Mouse (Mus musculus): ENCODE results near the gene Gpr162. TPM values are rescaled to one million over a fixed set of nuclear protein-coding genes. Genes with fewer than 3 reads are reported as not detected.
A peak's percentile ranks its signal among the peaks of the same experiment; 100 is the strongest.

The Gpr162 gene
- polyA plus RNA-seq, 1 experiment from 2014 or later: 0.45 TPM

- H3K27ac ChIP-seq (replicated peaks): peak overlapping the region; percentile 90
- peak overlapping the region; percentile 84 for H3K4me2 ChIP-seq (replicated peaks; ENCODE audit: low read depth)
- under 1% methylated on average over 38 of the region's 38 CpGs for WGBS
- H3K9ac ChIP-seq (ENCODE audit: low read length): peak overlapping the region; percentile 62
- peak; percentile 86 for ATAC-seq (ENCODE audit: low FRiP score, low TSS enrichment)
- DNase-seq (ENCODE audit: low spot score): peak; percentile 92
- no peaks in the 10 kb centered on the region for H3K9me3 ChIP-seq (ENCODE audit: control insufficient read depth, low read length)
- H3K36me3 ChIP-seq (ENCODE audit: control insufficient read depth, insufficient read depth, low read length): peaks cover 2% of the 10 kb centered on the region; the same call in 1 of the 2 replicates
- TF ChIP-seq CTCF (IDR thresholded peaks at IDR 0.05; ENCODE audit: low read depth): peak; percentile 43
- peak; percentile 30 for TF ChIP-seq EP300 (optimal IDR thresholded peaks at IDR 0.05)
- H3K4me3 ChIP-seq (ENCODE audit: low read depth, low read length): peak overlapping the region; percentile 66
- H3K4me1 ChIP-seq (replicated peaks; ENCODE audit: control insufficient read depth, insufficient read depth): 0 out of 2 replicates have a peak, but pooled peaks cover 2% of the 10 kb centered on the region
- no peaks in the 10 kb centered on the region for H3K27me3 ChIP-seq (ENCODE audit: control insufficient read depth, insufficient read depth, low read length)
Measured at GRCm38 (mm10) chr6:124829799-124830700, 33.7 kb downstream of the Gpr162 start.

- ATAC-seq (ENCODE audit: low FRiP score, low TSS enrichment) (peak; percentile 95), DNase-seq (ENCODE audit: low spot score) (peak; percentile 99)
- TF ChIP-seq EP300 (optimal IDR thresholded peaks at IDR 0.05) (no peak), CTCF (IDR thresholded peaks at IDR 0.05; ENCODE audit: low read depth) (peak; percentile 46)
- under 1% methylated on average over 55 of the region's 55 CpGs for WGBS
- H3K4me1 ChIP-seq (replicated peaks; ENCODE audit: control insufficient read depth, insufficient read depth): 0 out of 2 replicates have a peak, but pooled peaks cover 2% of the 10 kb centered on the region
- H3K4me2 ChIP-seq (replicated peaks; ENCODE audit: low read depth): peak within 1 kb of the TSS; percentile 84
- H3K27me3 ChIP-seq (ENCODE audit: control insufficient read depth, insufficient read depth, low read length): no peaks in the 10 kb centered on the region
- peak within 1 kb of the TSS; percentile 90 for H3K27ac ChIP-seq (replicated peaks)
- peaks cover 8% of the 10 kb centered on the region for H3K36me3 ChIP-seq (ENCODE audit: control insufficient read depth, insufficient read depth, low read length)
- peak within 1 kb of the TSS; percentile 66 for H3K9ac ChIP-seq (ENCODE audit: low read length)
- no peaks in the 10 kb centered on the region for H3K9me3 ChIP-seq (ENCODE audit: control insufficient read depth, low read length)
- peak within 1 kb of the TSS; percentile 66 for H3K4me3 ChIP-seq (ENCODE audit: low read depth, low read length)
Measured at GRCm38 (mm10) chr6:124828868-124829798, 34.6 kb downstream of the Gpr162 start, which contains the start of the genes Usp5 and Cdca3. Gene Usp5, minus strand, starts transcription at chr6:124829484. Gene Cdca3, plus strand, starts transcription at chr6:124829547.

GRCm38 (mm10) chr6:124828101-124828592 lies 35.6 kb downstream of the Gpr162 start:
- TF ChIP-seq CTCF (IDR thresholded peaks at IDR 0.05; ENCODE audit: low read depth) (no peak; the same call in none of the 2 replicates), EP300 (optimal IDR thresholded peaks at IDR 0.05) (no peak)
- Histone ChIP-seq H3K4me1 (replicated peaks; ENCODE audit: control insufficient read depth, insufficient read depth) (0 out of 2 replicates have a peak, but pooled peaks cover 2% of the 10 kb centered on the region), H3K4me3 (ENCODE audit: low read depth, low read length) (peak overlapping the region; percentile 66), H3K9ac (ENCODE audit: low read length) (peak overlapping the region; percentile 60), H3K4me2 (replicated peaks; ENCODE audit: low read depth) (peak overlapping the region; percentile 83), H3K27ac (replicated peaks) (peak overlapping the region; percentile 76), H3K9me3 (ENCODE audit: control insufficient read depth, low read length) (no peaks in the 10 kb centered on the region), H3K27me3 (ENCODE audit: control insufficient read depth, insufficient read depth, low read length) (no peaks in the 10 kb centered on the region), H3K36me3 (ENCODE audit: control insufficient read depth, insufficient read depth, low read length) (peaks cover 13% of the 10 kb centered on the region)
- DNase-seq (ENCODE audit: low spot score) (peak; percentile 49), ATAC-seq (ENCODE audit: low FRiP score, low TSS enrichment) (no peak)
- 18% methylated on average over 10 of the region's 10 CpGs for WGBS

GRCm38 (mm10) chr6:124822049-124822448 lies 41.7 kb downstream of the Gpr162 start:
- WGBS: 91% methylated on average over 4 of the region's 4 CpGs
- H3K9me3 ChIP-seq (ENCODE audit: control insufficient read depth, low read length): no peaks in the 10 kb centered on the region
- no peaks in the 10 kb centered on the region for H3K27me3 ChIP-seq (ENCODE audit: control insufficient read depth, insufficient read depth, low read length)
- H3K4me2 ChIP-seq (replicated peaks; ENCODE audit: low read depth): no peak overlapping the region
- TF ChIP-seq EP300 (optimal IDR thresholded peaks at IDR 0.05) (no peak), CTCF (IDR thresholded peaks at IDR 0.05; ENCODE audit: low read depth) (no peak)
- H3K4me3 ChIP-seq (ENCODE audit: low read depth, low read length): no peak overlapping the region
- ATAC-seq (ENCODE audit: low FRiP score, low TSS enrichment) (no peak), DNase-seq (ENCODE audit: low spot score) (no peak)
- no peaks in the 10 kb centered on the region for H3K4me1 ChIP-seq (replicated peaks; ENCODE audit: control insufficient read depth, insufficient read depth)
- H3K27ac ChIP-seq (replicated peaks): no peak overlapping the region
- peaks cover 50% of the 10 kb centered on the region for H3K36me3 ChIP-seq (ENCODE audit: control insufficient read depth, insufficient read depth, low read length)
- no peak overlapping the region for H3K9ac ChIP-seq (ENCODE audit: low read length)

GRCm38 (mm10) chr6:124820891-124821290 lies 42.9 kb downstream of the Gpr162 start:
- ATAC-seq (ENCODE audit: low FRiP score, low TSS enrichment) (no peak), DNase-seq (ENCODE audit: low spot score) (no peak)
- Histone ChIP-seq H3K4me2 (replicated peaks; ENCODE audit: low read depth) (no peak overlapping the region), H3K9me3 (ENCODE audit: control insufficient read depth, low read length) (no peaks in the 10 kb centered on the region), H3K4me1 (replicated peaks; ENCODE audit: control insufficient read depth, insufficient read depth) (no peaks in the 10 kb centered on the region), H3K4me3 (ENCODE audit: low read depth, low read length) (no peak overlapping the region), H3K9ac (ENCODE audit: low read length) (no peak overlapping the region), H3K36me3 (ENCODE audit: control insufficient read depth, insufficient read depth, low read length) (peaks cover 51% of the 10 kb centered on the region), H3K27me3 (ENCODE audit: control insufficient read depth, insufficient read depth, low read length) (no peaks in the 10 kb centered on the region), H3K27ac (replicated peaks) (no peak overlapping the region)
- no peak for TF ChIP-seq EP300 (optimal IDR thresholded peaks at IDR 0.05)
- TF ChIP-seq CTCF (IDR thresholded peaks at IDR 0.05; ENCODE audit: low read depth): no peak
- 94% methylated on average over 5 of the region's 5 CpGs for WGBS

All from stomach, postnatal 0 days (tissue).